Mouse (Mus musculus) myocyte (in vitro differentiated cells): ENCODE data around the gene Itpk1.

ENCODE experiments used
- E2F4 ChIP-seq: IDR thresholded peaks from one replicate; pipeline ENCODE4 v1.6.1; 2011; ENCODE audit warnings: mild to moderate bottlenecking, control low read depth, moderate library complexity; ENCODE audit not compliant: insufficient read depth
- MAX ChIP-seq: IDR thresholded peaks from one replicate; pipeline ENCODE4 v1.6.1; 2011; ENCODE audit warnings: low read depth, mild to moderate bottlenecking, control low read depth
- POLR2A ChIP-seq: IDR thresholded peaks from one replicate; pipeline ENCODE4 v1.6.1; 2011; ENCODE audit warnings: low read depth, mild to moderate bottlenecking, control low read depth, moderate library complexity; ENCODE audit not compliant: insufficient read length

DNA sequence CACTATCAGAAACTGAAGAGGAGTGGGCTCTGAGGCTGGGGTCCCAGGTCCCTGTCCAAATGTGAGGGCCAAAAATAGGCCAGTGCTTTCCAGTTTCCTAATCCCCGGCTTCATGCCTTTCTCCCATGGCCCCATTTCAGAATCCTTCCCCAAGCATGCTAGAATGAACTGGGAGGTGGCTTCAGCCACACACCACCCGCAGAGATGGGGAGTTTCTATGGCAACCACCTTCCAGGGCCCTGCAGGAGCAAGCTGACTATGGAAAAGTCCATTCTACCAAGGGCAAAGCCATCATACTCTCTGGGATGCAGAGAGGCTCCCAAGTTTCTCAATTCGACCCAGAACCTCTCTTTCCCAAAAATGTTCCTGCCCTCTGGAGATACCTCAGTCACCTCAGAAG, 65.9 kb downstream of the Itpk1 start:
- TF ChIP-seq POLR2A (no peak), MAX (no peak), E2F4 (no peak)
